Mouse (Mus musculus) erythroid progenitor cell, adult 5-6 weeks (primary cell): ENCODE data around the gene Gm21312. TPM values are rescaled to one million over a fixed set of nuclear protein-coding genes. Genes with fewer than 3 reads are reported as not detected.
"Not testable (repeated sequence)": the region's sequence is repeated elsewhere in the genome, so short reads cannot be mapped to it uniquely, and the experiment has no call there.

Source experiments
- ATAC-seq: replicated peaks from 2 replicates; pipeline ENCODE4 v1.8.0; 2016; ENCODE audit warnings: moderate number of reproducible peaks, mild to moderate bottlenecking, moderate TSS enrichment, inconsistent platforms; ENCODE audit not compliant: poor library complexity, low FRiP score, severe bottlenecking
- total RNA-seq, 2 experiments: library from RNA; stranded (forward) in 1 of 2; stranded (reverse) in 1 of 2; fragments of 150-400 nt in 1 of 2; fragments of 186-747, 209-891 nt in 1 of 2; gene quantifications; 2 replicates each; pipeline versions ENCODE4 v1.2.3 to v1.2.4; 2015 to 2017; ENCODE audit warnings: low replicate concordance in 2 of 2

The Gm21312 gene
- total RNA-seq (2015; ENCODE audit: low replicate concordance) (not detected in 2 replicates), total RNA-seq (2017; ENCODE audit: low replicate concordance) (not detected in 2 replicates)

GRCm38 (mm10) chr10:104176724-104177123 lies at the start of gene Gm21312:
Gene Gm21312, plus strand, starts transcription at chr10:104177024.
- ATAC-seq = not testable (repeated sequence)

GRCm38 (mm10) chr10:104142687-104143086 lies 34.1 kb upstream of the Gm21312 start, which contains the start of gene Gm21293:
Gene Gm21293, plus strand, starts transcription at chr10:104142987.
- ATAC-seq = not testable (repeated sequence)

- not testable (repeated sequence) for ATAC-seq
Observed at GRCm38 (mm10) chr10:104151197-104151596, 25.6 kb upstream of the Gm21312 start, which contains the start of gene Gm6763. Gene Gm6763, plus strand, starts transcription at chr10:104151497.

- ATAC-seq = not testable (repeated sequence)
Observed at GRCm38 (mm10) chr10:104159706-104160105, 17.1 kb upstream of the Gm21312 start, which contains the start of gene Gm8764. Gene Gm8764, plus strand, starts transcription at chr10:104160006.

- ATAC-seq = not testable (repeated sequence)
Observed at GRCm38 (mm10) chr10:104168215-104168614, 8.6 kb upstream of the Gm21312 start, which contains the start of gene Gm21304. Gene Gm21304, plus strand, starts transcription at chr10:104168515.

- ATAC-seq = not testable (repeated sequence)
Observed at GRCm38 (mm10) chr10:104185233-104185632, 8.4 kb downstream of the Gm21312 start, which contains the start of gene Gm20765. Gene Gm20765, plus strand, starts transcription at chr10:104185533.

GRCm38 (mm10) chr10:104193742-104194141 lies 16.9 kb downstream of the Gm21312 start, which contains the start of gene Gm4340:
Gene Gm4340, plus strand, starts transcription at chr10:104194042.
- not testable (repeated sequence) for ATAC-seq

- no peak for ATAC-seq
Observed at GRCm38 (mm10) chr10:104209655-104210054, 32.8 kb downstream of the Gm21312 start.

- ATAC-seq = no peak
Observed at GRCm38 (mm10) chr10:104210268-104210990, 33.6 kb downstream of the Gm21312 start.

GRCm38 (mm10) chr10:104214527-104214926 lies 37.7 kb downstream of the Gm21312 start:
- no peak; the same call in 1 of the 2 replicates for ATAC-seq

- no peak for ATAC-seq
Observed at GRCm38 (mm10) chr10:104220303-104221021, 43.6 kb downstream of the Gm21312 start.

Other genes with a start within 250 kb of the Gm21312 start
- not detected in 2 replicates for gene Gm21293, start 34.0 kb upstream of the Gm21312 start, total RNA-seq (2015; ENCODE audit: low replicate concordance)
- not detected in 2 replicates for gene Gm21293, start 34.0 kb upstream of the Gm21312 start, total RNA-seq (2017; ENCODE audit: low replicate concordance)
- gene Gm6763, start 25.5 kb upstream of the Gm21312 start, total RNA-seq (2015; ENCODE audit: low replicate concordance) = not detected in 2 replicates
- gene Gm6763, start 25.5 kb upstream of the Gm21312 start, total RNA-seq (2017; ENCODE audit: low replicate concordance) = not detected in 2 replicates
- gene Gm8764, start 17.0 kb upstream of the Gm21312 start, total RNA-seq (2015; ENCODE audit: low replicate concordance) = not detected in 2 replicates
- not detected in 2 replicates for gene Gm8764, start 17.0 kb upstream of the Gm21312 start, total RNA-seq (2017; ENCODE audit: low replicate concordance)
- not detected in 2 replicates for gene Gm21304, start 8.5 kb upstream of the Gm21312 start, total RNA-seq (2015; ENCODE audit: low replicate concordance)
- gene Gm21304, start 8.5 kb upstream of the Gm21312 start, total RNA-seq (2017; ENCODE audit: low replicate concordance) = not detected in 2 replicates
- gene Gm20765, start 8.5 kb downstream of the Gm21312 start, total RNA-seq (2015; ENCODE audit: low replicate concordance) = not detected in 2 replicates
- gene Gm20765, start 8.5 kb downstream of the Gm21312 start, total RNA-seq (2017; ENCODE audit: low replicate concordance) = not detected in 2 replicates
- gene Gm4340, start 17.0 kb downstream of the Gm21312 start, total RNA-seq (2015; ENCODE audit: low replicate concordance) = not detected in 2 replicates
- gene Gm4340, start 17.0 kb downstream of the Gm21312 start, total RNA-seq (2017; ENCODE audit: low replicate concordance) = not detected in 2 replicates